Mouse (Mus musculus) adrenal gland, postnatal 25 days (tissue): ENCODE data around the gene Sufu. TPM values are rescaled to one million over a fixed set of nuclear protein-coding genes. Genes with fewer than 3 reads are reported as not detected.

ENCODE experiments used
- DNase-seq: peaks from one replicate; pipeline ENCODE4 v3.0.0; 2021; ENCODE audit warnings: mixed read lengths
- long read RNA-seq: library from polyadenylated mRNA; stranded (forward); transcript quantifications from one replicate; pipeline ENCODE4 v2.0.0, GENCODE M21; 2021
- total RNA-seq: library from RNA; stranded (reverse); gene quantifications from 2 replicates; pipeline ENCODE4 v1.2.3, GENCODE M21; 2021

The Sufu gene
- total RNA-seq: 20.3 and 27.1 TPM in 2 replicates
- long read RNA-seq, partial matches to known transcripts: 10 of 20 reads
- long read RNA-seq, other reads (novel, unspliced or antisense): 6 of 20 reads

GRCm38 (mm10) chr19:46396686-46397435 lies at the start of gene Sufu:
Sufu (plus strand) TSS chr19:46396896.
- peak; percentile 96 for DNase-seq

DNA sequence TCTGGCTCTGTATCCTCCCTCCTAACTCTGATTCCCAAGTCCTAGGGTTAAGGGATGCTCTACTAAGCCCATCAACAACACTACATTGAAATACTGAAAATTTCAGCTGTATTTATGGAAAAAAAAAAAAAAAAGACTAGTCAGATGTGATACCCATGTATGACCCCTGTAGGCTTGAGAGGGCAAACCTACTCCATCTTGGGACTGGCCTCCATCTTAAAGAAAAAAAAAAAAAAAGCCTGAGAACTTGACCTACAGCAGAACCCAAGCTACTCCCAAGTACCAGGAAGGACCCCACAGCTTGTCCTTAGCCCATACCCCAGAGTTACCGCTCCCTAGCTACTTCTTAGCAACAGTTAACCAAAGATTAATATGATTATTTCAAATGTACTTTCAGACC lies 49.5 kb upstream of the Sufu start:
- DNase-seq: no peak

DNA sequence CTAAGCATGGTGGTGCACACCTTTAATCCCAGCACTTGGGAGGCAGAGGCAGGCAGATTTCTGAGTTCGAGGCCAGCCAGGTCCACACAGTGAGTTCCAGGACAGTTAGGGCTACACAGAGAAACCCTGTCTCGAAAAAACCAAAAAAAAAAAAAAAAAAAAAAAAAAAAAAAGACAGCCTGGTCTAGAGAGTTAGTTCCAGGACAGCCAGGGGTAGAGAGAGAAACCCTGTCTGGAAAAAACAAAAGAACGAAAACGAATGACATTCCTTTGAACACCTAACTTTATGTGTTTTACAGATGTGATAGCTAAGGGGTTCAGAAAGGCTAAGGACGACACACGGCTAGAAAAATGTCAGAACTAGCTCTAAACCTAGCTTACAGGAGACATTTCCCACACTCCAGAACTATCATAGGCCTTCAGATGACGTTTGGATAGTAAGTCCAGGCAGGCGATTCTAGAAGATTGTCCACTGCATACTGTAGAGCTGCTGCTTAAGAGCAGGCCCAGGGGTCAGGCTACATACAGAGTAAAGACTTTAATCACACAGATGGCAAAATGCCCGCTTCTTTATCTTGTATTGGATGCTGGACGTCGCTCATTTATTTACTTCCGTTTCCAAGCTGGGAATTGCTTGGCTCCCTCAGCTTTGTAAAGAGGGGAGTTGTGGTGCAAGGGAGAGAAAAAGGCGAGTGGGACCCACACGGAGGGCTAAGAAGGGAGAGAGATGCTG lies 48.6 kb upstream of the Sufu start:
- no peak for DNase-seq

DNA sequence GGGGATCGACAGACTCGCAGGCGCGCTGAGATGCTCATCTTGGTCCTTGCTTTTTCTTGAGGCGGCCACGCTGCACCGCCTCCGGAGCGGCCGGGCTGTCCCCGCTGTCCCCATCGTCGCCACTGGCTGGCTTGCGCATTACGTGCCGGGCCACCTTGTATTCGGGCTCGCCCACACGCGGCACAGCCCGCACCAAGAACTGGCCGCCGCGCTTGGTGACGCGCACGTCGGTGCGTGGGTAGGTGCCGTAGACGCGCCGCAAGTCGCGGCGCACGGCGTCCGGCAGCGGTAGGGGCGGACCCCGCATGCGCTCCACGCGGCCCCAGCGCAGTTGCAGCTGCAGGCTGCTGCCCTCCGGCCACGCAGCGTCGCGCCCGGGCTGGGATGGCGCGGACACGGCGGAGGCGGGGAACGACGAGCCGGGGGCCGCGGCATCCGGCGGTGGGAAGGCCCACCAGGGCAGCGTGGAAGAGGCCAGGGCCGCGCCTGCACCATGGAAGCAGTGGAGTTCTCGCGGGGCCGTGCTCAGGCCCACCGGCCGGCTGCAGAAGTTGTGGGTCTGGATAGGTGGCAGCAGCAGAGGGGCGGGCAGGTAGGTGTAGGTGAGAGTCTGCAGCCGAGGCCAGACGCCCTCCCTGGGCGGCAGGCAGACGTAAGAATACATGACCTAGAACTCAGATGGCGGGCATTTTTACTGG lies 47.8 kb upstream of the Sufu start:
- peak; percentile 85 for DNase-seq

GRCm38 (mm10) chr19:46349550-46349949 lies 47.1 kb upstream of the Sufu start:
- DNase-seq: no peak

GRCm38 (mm10) chr19:46350168-46350932 lies 46.3 kb upstream of the Sufu start, which contains the start of gene 2310034G01Rik:
2310034G01Rik (minus strand) TSS chr19:46350302.
- no peak for DNase-seq

- peak; percentile 89 for DNase-seq
These were observed 40.0 kb upstream of the Sufu start for GRCm38 (mm10) chr19:46356701-46357138.

DNA sequence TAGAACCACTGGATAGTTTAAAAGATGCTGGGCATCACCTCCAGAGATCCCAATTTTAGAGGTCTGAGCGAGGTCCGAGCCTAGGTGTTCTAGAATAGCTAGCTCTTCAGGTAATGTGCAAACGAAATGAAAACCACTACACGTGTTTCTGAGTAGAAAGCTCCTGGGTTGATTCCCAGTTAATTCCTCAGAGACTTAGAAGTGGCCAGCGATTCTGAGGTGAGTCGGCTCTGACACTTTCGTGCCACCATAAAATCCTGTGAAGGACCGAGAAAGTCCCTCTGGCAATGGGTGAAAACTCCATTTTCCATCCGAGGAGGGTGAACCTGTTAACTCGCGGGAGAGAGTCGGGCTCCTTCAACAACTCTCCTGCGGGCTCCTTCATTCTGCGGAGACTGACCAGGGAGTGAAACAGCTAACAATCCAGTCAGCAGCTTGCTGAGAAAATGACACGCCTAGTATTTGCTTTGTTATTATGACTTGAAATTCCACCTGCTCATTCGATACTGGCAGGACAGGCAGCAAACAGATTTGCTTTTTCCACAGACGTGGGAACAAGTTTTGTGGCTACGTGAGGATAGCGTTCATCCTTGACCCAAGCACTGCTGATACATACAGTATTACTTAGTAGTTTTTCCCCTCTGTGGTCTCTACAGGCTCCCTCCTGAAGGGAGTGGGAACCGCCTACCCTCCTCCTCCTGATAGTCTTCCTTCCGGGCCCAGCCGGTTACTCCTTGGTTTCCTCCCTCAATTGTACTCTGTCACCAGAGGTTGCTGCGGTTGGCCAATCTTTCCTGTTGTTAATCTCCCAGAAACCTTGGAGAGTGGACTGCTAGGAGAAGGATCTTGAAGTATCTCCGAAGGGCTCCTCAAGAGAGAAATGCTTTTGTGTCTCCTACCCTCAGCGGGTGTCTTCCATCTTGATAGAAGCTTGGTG lies 39.1 kb upstream of the Sufu start:
- no peak for DNase-seq

GRCm38 (mm10) chr19:46358381-46358780 lies 38.3 kb upstream of the Sufu start:
- no peak for DNase-seq

DNA sequence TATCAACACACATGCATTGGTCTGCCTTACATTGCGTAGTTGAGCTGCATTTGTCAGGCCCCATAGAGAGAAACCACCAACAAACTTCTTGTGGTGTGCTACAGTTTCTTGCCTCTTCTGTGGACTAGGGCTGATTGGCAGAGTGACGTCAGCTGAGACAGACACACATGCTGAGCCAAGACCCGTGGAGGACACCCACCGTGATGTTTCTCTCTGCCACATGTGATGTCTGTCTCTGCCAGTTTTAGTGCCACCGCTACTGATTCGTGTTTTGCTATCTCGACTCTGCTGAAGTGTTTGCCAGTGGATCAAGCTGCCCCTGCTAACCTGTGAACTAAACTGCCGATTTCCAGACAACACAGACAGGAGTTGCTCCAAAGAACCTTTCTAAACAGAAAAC lies 34.6 kb upstream of the Sufu start:
- DNase-seq: no peak

- DNase-seq: no peak
These were observed 33.2 kb upstream of the Sufu start for GRCm38 (mm10) chr19:46363294-46364009.

DNA sequence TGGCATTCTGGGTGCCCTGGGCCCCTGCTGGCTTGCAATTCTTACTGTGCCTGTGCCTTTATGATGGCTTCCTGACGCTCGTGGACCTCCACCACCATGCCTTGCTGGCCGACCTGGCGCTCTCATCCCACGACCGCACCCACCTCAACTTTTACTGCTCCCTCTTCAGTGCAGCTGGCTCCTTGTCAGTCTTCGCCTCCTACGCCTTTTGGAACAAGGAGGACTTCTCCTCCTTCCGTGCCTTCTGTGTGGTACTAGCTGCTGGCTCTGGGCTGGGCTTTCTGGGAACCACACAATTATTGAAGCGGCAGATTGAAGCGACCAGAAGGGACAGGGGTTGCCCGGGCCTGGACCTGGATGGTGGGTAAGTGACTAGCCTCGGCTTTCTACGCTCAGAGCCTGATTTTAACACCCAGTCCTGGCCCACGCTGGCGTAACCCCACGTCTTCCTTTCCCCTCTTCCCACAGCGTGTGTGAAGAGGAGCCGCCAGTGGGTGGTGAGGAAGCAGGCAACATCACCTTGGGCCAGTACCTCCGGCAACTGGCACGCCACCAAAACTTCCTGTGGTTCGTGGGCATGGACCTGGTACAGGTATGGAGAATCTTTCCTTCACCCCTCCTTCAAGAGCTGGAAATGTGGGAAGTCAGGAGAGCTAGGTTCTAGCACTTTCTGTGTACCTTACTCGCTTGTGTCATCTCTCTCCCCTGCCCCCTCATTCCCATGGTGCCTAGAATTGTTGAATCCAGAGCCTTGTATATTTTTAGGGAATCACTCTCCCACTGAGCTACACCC lies 28.7 kb upstream of the Sufu start:
- no peak for DNase-seq

GRCm38 (mm10) chr19:46369204-46369603 lies 27.5 kb upstream of the Sufu start:
- DNase-seq: peak; percentile 63

- DNase-seq: no peak
These were observed 22.1 kb upstream of the Sufu start for GRCm38 (mm10) chr19:46374477-46375088.

DNA sequence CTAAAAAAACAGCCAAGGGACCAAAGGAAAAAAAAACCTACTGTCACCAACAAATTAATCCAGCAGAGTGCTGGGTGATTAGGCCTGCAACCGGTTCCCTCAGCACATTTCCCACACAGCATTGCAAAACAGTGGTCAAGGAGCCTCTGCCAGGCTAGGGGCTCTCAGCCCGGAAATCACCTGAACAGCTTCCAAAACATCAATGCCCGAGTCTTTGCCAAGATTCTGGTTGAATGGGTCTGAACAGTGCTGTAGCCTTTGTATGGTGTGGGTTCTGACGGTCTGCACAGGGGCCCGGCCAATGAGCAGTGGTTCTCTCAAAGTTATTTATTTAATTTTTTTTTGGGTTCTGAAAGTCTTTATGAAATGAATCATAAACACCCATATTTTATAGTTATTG lies 21.2 kb upstream of the Sufu start:
- DNase-seq: no peak

- DNase-seq: no peak
These were observed 20.8 kb upstream of the Sufu start for GRCm38 (mm10) chr19:46375891-46376290.

- no peak for DNase-seq
These were observed 14.4 kb upstream of the Sufu start for GRCm38 (mm10) chr19:46382275-46382674.

- DNase-seq: no peak
These were observed 6.8 kb upstream of the Sufu start for GRCm38 (mm10) chr19:46389872-46390271.

- peak; percentile 36 for DNase-seq
These were observed 4.7 kb upstream of the Sufu start for GRCm38 (mm10) chr19:46392018-46392417.
